Mouse (Mus musculus): ENCODE data around the gene Urgcp. TPM values are rescaled to one million over a fixed set of nuclear protein-coding genes. Genes with fewer than 3 reads are reported as not detected.

Gene Urgcp
- polyA plus RNA-seq, 1 experiment from 2014 or later: 21.6 TPM

GRCm38 (mm10) chr11:5682541-5682940, 79.6 kb downstream of the Urgcp start:
- ATAC-seq: no peak
- Histone ChIP-seq H3K27ac (ENCODE audit: low read length) (no peak overlapping the region), H3K9ac (ENCODE audit: low read depth, low read length) (no peak overlapping the region), H3K4me1 (ENCODE audit: control insufficient read depth, insufficient read depth, low read length) (no peaks in the 10 kb centered on the region), H3K9me3 (ENCODE audit: control insufficient read depth, low read length) (no peaks in the 10 kb centered on the region), H3K4me2 (ENCODE audit: low read depth, low read length) (no peak overlapping the region), H3K27me3 (replicated peaks; ENCODE audit: control insufficient read depth, insufficient read depth, low read length) (no peaks in the 10 kb centered on the region), H3K36me3 (ENCODE audit: control insufficient read depth, insufficient read depth, low read length) (no peaks in the 10 kb centered on the region), H3K4me3 (ENCODE audit: low read length) (no peak overlapping the region)
- 64% methylated on average over 6 of the region's 6 CpGs for WGBS

Other genes starting within 250 kb of the Urgcp start
- gene Xbp1, start 241.7 kb downstream of the Urgcp start, polyA plus RNA-seq (2015; fragmentation: Nextera tagmentation; extraction: Ambion mirVana): 222 and 249 TPM in 2 replicates
- 11.1 and 11.9 TPM in 2 replicates for gene Ccdc117, start 220.2 kb downstream of the Urgcp start, polyA plus RNA-seq (2015; fragmentation: Nextera tagmentation; extraction: Ambion mirVana)
- gene Ankrd36, start 192.7 kb downstream of the Urgcp start, polyA plus RNA-seq (2015; fragmentation: Nextera tagmentation; extraction: Ambion mirVana): not detected in 2 replicates
- gene Mrps24, start 46.7 kb downstream of the Urgcp start, polyA plus RNA-seq (2015; fragmentation: Nextera tagmentation; extraction: Ambion mirVana): 219 and 236 TPM in 2 replicates
- 141 and 147 TPM in 2 replicates for gene Dbnl, start 26.1 kb upstream of the Urgcp start, polyA plus RNA-seq (2015; fragmentation: Nextera tagmentation; extraction: Ambion mirVana)
- gene Pgam2, start 41.4 kb upstream of the Urgcp start, polyA plus RNA-seq (2015; fragmentation: Nextera tagmentation; extraction: Ambion mirVana): 17.8 and 23.4 TPM in 2 replicates
- 12.5 and 13.3 TPM in 2 replicates for gene Polm, start 75.6 kb upstream of the Urgcp start, polyA plus RNA-seq (2015; fragmentation: Nextera tagmentation; extraction: Ambion mirVana)
- gene Aebp1, start 99.6 kb upstream of the Urgcp start, polyA plus RNA-seq (2015; fragmentation: Nextera tagmentation; extraction: Ambion mirVana): 38.4 and 39.7 TPM in 2 replicates
- 119 and 141 TPM in 2 replicates for gene Pold2, start 115.9 kb upstream of the Urgcp start, polyA plus RNA-seq (2015; fragmentation: Nextera tagmentation; extraction: Ambion mirVana)
- 75.3 and 88.3 TPM in 2 replicates for gene Myl7, start 136.4 kb upstream of the Urgcp start, polyA plus RNA-seq (2015; fragmentation: Nextera tagmentation; extraction: Ambion mirVana)
- 2.4 and 2.9 TPM in 2 replicates for gene Gck, start 187.7 kb upstream of the Urgcp start, polyA plus RNA-seq (2015; fragmentation: Nextera tagmentation; extraction: Ambion mirVana)
- 57.7 and 58.6 TPM in 2 replicates for gene Ykt6, start 193.3 kb upstream of the Urgcp start, polyA plus RNA-seq (2015; fragmentation: Nextera tagmentation; extraction: Ambion mirVana)

Data from intestine, embryonic 16.5 days (tissue).